Mouse (Mus musculus): Measurements from ENCODE around the gene 9230104L09Rik. TPM values are rescaled to one million over a fixed set of nuclear protein-coding genes. Genes with fewer than 3 reads are reported as not detected.

The 9230104L09Rik gene
- total RNA-seq, 4 experiments from 2014 or later = 0.47 to 2.8 (median 1.9) TPM

DNA sequence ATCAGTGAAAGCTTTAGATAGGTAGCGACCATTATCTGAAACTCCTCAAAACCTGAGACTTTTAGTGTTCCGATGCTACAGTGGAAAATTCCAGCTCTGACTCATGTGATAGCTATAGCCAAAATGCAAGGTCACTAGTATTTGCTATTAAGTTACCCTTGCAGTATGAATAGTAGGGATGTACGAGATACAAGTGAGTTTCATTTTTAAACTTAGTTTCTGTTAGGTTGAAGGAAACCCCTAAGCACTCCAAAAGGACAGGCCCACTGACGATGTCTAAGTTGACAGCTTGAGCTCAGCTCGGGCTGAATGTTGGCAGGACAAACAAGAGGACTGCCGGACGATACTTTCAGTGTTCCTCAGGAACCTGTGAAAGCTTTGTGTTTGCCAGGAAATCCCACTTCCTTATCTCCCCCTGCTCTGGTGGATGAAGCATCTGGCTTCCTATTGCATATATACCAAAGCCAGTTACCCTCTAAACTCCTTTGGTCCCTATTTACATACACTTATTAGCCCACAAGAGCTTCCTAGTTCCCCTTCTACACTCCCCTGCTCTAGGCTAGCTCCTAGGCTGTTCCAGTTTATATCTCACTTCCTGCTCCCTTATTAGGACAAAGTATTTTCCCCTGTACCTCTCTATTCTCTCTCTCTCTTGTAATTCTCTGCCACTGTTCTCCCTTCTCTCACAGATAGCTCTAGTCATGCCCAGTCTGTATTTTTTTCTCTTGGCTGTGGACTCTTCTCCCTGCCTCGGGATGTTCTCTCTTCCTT, 8.0 kb downstream of the 9230104L09Rik start:
- DNase-seq (ENCODE audit: low spot score in 2 of 2) = no peak

DNA sequence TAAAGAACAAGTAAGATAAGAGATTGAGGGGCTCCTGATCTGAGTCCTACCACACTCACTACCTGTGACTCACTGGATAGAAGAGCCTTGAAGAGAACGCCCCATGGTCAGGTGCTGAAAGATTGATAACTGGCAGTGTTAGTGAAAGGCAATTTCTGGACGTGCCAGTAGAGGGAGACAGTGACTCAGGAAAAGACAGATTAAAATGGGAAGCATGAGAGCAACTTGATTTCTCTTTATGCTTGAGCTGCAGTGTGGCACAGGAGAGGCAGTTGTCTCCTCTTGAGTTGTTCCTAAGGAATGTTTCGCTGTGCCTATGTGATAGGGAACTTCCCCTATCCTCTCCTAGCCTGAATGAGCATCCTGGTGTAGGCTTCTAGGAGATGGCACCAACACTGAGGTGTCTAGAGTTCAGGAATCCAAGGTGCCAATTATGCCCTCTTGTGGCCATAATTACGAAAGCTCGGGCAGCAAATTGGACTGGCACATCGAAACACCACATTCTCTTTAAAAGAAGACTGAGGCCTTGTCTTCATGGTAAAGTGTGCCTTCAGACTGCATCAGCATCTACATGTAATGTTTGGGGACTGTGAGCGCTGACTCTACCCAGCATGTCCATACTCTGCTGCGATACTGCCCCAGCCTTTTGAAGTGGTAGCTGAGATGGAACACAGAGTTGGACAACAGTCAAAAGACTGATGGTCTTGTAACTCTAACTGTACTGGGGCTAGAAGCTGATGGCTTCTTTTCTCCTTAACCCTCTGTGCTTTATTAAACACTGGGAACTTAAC, 13.5 kb downstream of the 9230104L09Rik start:
- peak; percentile 70 to 79 for DNase-seq (ENCODE audit: low spot score in 2 of 2)

DNA sequence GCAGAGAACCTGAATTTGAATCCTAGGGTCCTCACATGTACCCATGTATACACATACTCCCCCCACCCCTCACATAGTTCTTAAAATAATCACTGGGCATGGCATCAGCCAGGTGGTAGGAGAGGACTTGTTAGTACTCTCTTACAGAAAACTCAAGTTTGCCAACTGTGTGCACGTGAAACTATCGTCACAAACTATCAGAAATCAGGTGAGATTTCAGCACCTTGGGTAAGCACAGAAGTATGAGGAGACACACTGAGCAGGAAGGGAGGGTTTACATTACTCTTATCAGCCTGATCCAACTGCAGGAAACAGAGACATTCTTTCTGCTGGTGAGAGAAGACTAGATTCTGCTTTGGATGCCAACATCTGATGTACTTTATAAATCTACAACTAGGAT, 25.6 kb downstream of the 9230104L09Rik start:
- DNase-seq (ENCODE audit: low spot score in 2 of 2) = no peak

DNA sequence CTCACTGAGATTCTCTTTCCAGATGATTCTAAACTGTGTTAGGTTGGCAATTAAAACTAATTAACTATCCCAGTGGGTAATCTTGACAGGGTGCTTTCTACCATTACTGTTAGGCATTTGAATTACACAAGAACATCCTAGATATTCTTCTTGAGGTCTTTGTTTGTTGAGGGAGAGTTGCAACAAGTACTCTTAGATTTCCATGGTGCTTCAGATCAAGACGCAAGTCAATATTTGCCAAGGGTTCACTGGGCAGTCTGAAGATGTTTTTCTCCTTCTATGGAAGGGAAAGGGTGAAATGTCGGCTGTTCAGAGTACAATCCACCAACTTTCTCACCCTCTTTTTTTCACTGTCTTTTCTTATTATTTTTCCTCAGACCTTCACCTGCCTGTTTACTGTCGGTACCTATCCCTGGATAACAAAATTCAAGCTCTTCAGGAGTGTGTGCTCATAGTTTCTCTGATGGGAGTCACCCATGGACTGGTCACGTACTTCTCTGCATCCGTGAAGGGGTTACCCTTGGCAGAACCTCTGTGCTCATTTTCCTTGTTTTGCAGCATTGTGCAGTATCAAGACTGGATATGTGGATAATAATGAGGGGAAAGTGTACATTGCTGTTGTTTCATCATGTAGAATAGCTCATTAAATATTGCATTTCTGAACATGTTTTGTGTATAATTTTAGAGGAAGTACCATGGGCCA, 26.6 kb downstream of the 9230104L09Rik start:
- DNase-seq (ENCODE audit: low spot score in 2 of 2) = no peak

DNA sequence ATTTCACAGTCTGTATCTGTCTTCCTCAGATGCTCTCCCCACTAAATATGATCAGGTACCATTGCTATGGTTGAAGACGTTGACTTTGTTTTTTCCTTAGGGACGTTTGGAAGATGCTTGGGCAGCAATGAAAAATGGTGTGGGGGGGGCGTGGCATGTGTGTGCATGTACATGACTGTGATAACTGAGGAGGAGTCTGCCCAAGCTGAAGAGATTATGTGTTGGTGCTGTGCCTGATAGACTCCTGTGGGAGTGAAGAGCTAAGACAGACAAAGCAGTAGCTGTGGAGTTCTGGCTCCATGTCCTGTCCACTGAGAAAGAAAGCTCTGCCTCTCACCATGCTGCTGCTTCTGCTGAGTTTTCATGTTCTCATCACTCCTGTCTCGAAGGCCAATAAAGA, 29.9 kb downstream of the 9230104L09Rik start, which contains the start of gene Cst9:
Gene Cst9 (plus strand): TSS at position 236 of the 400 bp plus-strand sequence.
- DNase-seq (ENCODE audit: low spot score in 2 of 2) = no peak

DNA sequence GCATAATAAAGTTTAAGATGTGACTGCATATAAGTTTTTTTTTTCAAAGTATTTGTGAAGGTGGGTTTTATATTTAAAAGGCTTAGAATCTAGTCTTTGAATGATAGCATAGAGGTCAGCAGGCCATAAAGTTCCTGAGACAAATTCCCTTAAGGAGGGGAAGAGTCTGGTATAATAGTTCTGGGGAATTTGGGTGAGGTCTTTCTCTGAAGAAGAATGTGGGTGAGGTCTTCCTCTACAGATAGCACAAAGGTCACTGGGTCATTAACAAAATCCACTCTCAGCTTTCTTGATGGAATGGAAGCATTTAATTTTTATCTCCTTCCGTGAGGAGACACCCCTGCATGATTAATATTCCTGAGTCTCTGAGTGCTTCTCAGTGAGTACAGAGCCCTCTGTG, 38.9 kb downstream of the 9230104L09Rik start:
- no peak for DNase-seq (ENCODE audit: low spot score in 2 of 2)

DNA sequence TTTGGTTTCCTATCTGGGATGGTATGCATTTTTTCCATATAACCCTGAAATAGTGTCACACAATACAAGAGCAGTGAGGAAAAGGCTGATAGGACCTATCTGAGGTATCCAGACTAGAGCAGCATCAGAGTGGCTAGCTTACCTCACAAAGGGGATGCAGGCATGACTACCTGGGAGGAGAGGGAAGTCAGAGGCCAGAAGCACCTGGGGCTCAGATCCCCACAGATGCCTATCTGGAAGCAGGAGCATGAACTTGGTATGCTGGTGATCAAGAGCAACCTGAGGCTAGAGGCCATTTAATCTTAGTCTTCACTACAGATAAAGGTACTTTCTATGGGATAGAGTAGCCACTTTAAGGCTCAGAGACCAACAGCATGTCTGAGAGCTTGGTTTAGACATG, 44.9 kb downstream of the 9230104L09Rik start, which contains the start of gene Cst13:
Gene Cst13 (plus strand): TSS at position 173 of the 400 bp plus-strand sequence.
- DNase-seq (ENCODE audit: low spot score in 2 of 2) = no peak

DNA sequence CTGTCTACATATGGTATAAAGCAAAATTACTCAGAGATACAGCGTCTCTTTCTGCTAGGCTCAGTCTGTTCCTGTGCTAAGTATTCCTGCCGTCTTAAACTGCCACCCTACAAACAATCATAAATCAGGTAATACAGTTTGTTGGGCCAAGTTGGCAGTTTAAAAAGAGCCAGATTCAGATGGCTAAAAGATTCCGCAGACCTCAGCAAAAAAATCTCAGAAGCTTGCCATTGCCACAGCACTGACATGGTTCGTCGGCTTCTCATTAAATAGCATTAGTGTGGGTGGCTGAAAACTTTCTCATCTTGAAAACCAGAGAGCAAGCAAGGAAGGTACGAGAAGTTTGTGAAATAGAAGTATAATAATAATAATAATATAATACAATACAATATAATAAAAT, 58.1 kb downstream of the 9230104L09Rik start:
- no peak for DNase-seq (ENCODE audit: low spot score in 2 of 2)

DNA sequence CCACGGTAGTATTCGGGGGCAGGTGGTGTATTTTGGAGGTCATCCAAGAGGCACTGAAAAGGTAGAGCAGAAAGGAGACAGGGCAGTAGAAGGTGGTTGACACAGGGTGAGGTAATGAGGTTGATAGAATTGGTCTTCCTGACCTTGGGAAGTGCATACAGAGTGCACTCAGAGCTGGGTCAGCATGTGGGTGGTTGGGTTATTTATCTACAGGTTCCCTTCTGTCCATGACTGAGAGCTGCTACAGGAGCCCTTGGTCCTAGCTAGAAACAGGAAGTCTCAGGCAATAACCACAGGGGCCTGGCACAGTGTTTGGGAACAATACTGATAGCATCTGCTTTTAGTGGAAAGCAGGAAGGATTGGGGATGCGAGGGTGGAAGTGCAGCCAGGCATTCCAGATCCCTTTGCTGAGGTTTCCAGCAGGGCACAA, 63.3 kb downstream of the 9230104L09Rik start:
- DNase-seq (ENCODE audit: low spot score in 2 of 2) = no peak

DNA sequence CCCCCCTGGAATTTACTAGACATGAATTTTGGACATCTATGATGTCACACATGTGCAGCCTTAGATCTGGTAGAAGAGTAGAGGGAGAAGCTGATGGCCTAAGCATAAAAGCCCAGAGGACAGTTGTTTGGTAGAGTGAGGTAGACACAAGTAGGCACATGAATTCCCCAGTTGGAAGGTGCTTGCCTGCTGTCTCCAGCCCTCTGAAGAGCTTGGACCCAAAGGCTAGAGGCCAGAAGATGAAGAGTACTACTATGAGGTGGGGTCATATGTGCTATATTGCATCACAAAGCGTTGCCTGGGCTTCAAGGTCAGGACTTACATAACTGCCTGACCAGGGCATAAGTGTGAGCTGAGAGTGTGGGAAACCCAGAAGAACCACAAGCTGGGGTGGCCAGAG, 66.4 kb downstream of the 9230104L09Rik start, which contains the start of gene Cst8:
Gene Cst8 (plus strand): TSS at position 301 of the 400 bp plus-strand sequence.
- DNase-seq (ENCODE audit: low spot score in 2 of 2) = no peak

Other genes starting within 250 kb of the 9230104L09Rik start
- gene Nxt1, start 192.4 kb downstream of the 9230104L09Rik start, total RNA-seq (2022) = 1 to 10 TPM; 6.0 to 8.0 (median 6.6) TPM
- gene Gzf1, start 184.0 kb downstream of the 9230104L09Rik start, total RNA-seq (2022) = 10 to 100 TPM; 19.2 to 27.7 (median 23.9) TPM
- gene Napb, start 132.6 kb downstream of the 9230104L09Rik start, total RNA-seq (2022) = 1 to 10 TPM; 4.1 to 6.1 (median 4.8) TPM
- not detected for gene Cstl1, start 114.7 kb downstream of the 9230104L09Rik start, total RNA-seq (2022)
- gene Cst11, start 93.5 kb downstream of the 9230104L09Rik start, total RNA-seq (2022) = not detected
- gene 8030411F24Rik, start 83.0 kb downstream of the 9230104L09Rik start, total RNA-seq (2022) = not detected
- gene Cst12, start 75.7 kb downstream of the 9230104L09Rik start, total RNA-seq (2022) = not detected
- not detected for gene Cst8, start 66.3 kb downstream of the 9230104L09Rik start, total RNA-seq (2022)
- not detected for gene Cst13, start 45.0 kb downstream of the 9230104L09Rik start, total RNA-seq (2022)
- not detected for gene Cst9, start 29.9 kb downstream of the 9230104L09Rik start, total RNA-seq (2022)
- 100 to 1,000 TPM; 477 to 640 (median 523) TPM for gene Cst3, start 10.7 kb upstream of the 9230104L09Rik start, total RNA-seq (2022)
- not detected for gene Gm1330, start 138.2 kb upstream of the 9230104L09Rik start, total RNA-seq (2022)
- gene Gm10750, start 152.2 kb upstream of the 9230104L09Rik start, total RNA-seq (2022) = not detected

Measured in gastrocnemius, adult 8-10 months (tissue).